Mouse (Mus musculus) cerebellum, adult (tissue): ENCODE results near the gene Gm2897.
"Not testable (repeated sequence)": the region's sequence is repeated elsewhere in the genome, so short reads cannot be mapped to it uniquely, and the experiment has no call there.

Source experiments
- ATAC-seq: cut with Nextera tagmentation; 2 replicates; pipeline ENCODE4 v1.9.2; 2017; ENCODE audit warnings: mild to moderate bottlenecking, moderate library complexity, mixed read lengths; ENCODE audit not compliant: insufficient number of reproducible peaks, low FRiP score, low TSS enrichment

The Gm2897 gene

DNA sequence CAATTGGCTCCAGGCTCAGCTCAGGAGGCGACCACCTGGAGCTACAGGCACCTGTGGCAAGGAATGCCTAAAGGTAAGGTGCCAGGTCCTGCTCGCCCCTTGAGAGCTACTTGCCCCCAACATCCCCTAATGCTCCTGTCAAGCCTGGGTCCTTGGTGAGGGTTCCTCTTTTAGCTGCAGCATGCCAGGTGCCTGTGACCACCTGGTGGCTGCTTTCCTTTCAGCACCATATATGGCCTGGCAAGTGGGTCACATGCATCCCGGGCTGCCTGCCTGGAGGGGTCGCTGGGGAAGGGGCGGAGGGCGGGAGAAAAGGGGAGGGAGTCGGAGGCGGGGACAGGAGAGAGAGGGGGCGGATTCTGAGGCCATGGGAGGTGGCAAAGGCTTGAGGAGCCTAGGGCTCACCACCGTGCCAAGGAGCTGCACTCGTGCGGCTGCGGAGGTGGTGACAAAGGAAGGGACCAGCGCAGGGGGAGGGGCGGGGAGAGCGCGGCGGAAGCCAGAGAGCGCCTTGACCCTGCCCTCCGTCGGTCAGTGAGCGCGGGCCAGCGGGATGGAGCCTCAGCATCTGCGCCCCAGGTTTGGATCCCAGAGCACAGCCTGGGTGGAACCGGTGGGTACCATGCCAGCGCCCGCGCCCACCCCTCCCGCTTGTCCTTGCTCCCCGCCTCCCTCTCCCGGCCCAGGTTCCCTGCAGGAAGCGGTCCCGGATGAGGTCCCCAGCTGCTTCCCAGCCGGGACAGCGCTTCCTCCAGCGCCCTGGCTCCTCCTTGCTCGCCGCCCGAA lies at the start of gene Gm2897:
Gene Gm2897 (plus strand): TSS at position 559 of the 786 bp plus-strand sequence.
- ATAC-seq, result not testable (repeated sequence)

DNA sequence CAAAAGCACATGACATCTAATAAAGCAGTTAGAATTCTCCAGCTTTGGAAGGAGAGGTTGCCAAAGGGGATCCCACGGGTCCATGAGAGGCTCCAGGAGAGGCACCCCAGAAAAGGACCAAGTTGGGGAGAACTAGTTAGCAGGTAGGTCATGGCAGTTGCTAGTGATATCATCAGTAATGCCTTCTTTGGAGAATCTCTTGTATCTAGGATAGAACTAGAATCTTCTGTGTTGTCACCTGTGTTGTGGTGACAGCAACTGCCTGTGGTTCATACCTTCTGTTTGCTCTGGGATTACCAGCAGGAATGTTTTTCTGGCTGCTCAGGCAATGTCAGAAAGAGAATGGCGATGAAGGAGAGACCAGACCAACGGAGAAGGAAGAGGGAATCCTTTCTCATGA lies 19.4 kb upstream of the Gm2897 start, which contains the start of gene Gm2888:
Gene Gm2888 (plus strand): TSS at position 301 of the 400 bp plus-strand sequence.
- not testable (repeated sequence) for ATAC-seq

DNA sequence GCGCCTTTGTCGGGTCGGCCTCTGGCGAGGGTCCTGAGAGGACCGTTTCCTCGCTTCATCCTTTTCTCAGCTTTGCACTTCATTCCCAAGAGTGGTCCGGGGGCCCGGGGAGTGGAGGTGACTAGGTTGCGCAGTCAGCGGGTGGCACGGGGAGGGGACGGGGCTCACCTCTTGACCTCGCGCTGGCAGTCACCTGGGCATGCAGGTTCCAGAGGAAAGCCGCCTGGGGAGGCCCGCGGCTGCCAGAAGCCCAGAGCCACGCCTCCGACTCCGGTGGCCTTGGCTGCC lies 372 bp downstream of the Gm2897 start:
- ATAC-seq, result not testable (repeated sequence)

DNA sequence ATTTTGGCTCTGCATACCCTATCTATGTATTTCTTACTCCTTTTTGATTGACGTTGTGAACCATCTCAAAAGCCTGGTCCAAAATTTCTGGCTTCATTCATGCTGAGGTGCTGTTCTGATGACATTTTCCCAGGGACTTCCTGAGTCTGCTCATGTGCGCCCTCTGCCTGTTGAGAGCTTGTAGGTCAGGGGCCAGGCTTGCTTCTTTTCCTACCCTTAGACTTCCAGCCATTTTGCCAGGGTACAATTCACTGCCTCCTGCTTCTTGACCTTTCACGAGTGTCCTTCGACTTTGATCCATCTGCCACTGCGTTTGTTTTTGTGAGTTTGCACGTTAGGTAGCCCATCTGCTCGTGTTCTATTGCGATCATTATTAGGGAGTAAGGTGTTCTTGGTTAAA lies 1.0 kb downstream of the Gm2897 start:
- not testable (repeated sequence) for ATAC-seq

DNA sequence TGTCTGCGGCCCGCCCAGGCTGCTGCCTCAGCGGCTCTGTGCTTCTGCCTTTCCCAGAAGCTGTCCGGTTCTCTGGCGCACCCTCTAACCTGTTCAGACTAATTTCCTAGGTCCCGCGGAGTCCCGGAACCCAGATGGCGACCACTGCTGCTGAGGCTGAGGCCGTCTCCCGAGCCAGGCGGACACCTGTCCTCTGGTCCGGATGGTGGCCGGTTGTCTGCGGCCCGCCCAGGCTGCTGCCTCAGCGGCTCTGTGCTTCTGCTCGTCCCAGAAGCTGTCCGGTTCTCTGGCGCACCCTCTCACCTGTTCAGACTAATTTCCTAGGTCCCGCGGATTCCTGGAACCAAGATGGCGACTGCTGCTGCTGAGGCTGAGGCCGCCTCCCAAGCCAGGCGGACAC lies 67.0 kb downstream of the Gm2897 start:
- ATAC-seq, result not testable (repeated sequence)
